Mouse (Mus musculus) kidney, adult 2 months (tissue): ENCODE measurements at regions not wholly inside any gene's neighbourhood (a gene's known extent, or its start where the extent isn't known, plus 50 kb on each side); places are given as distances from the start of the nearest gene placed in this dataset.

Experiments
- CTCF ChIP-seq: fragments of 200-500 bp; conservative IDR thresholded peaks from 2 replicates; pipeline ENCODE4 v1.5.1; 2011; ENCODE audit warnings: low read depth, mild to moderate bottlenecking, control low read depth, low read length, moderate library complexity, mixed read lengths; ENCODE audit not compliant: insufficient read depth, insufficient read length
- POLR2A ChIP-seq: fragments of 200-500 bp; IDR thresholded peaks from one replicate; pipeline ENCODE4 v1.6.1; 2011; ENCODE audit warnings: low read depth, low read length, control low read depth

GRCm38 (mm10) chr13:28738160-28739100 is 215.1 kb downstream of the Sox4 start:
- TF ChIP-seq CTCF (no peak), POLR2A (no peak)
